Mouse (Mus musculus): Measurements from ENCODE around the gene Asic2.

Asic2 gene

DNA sequence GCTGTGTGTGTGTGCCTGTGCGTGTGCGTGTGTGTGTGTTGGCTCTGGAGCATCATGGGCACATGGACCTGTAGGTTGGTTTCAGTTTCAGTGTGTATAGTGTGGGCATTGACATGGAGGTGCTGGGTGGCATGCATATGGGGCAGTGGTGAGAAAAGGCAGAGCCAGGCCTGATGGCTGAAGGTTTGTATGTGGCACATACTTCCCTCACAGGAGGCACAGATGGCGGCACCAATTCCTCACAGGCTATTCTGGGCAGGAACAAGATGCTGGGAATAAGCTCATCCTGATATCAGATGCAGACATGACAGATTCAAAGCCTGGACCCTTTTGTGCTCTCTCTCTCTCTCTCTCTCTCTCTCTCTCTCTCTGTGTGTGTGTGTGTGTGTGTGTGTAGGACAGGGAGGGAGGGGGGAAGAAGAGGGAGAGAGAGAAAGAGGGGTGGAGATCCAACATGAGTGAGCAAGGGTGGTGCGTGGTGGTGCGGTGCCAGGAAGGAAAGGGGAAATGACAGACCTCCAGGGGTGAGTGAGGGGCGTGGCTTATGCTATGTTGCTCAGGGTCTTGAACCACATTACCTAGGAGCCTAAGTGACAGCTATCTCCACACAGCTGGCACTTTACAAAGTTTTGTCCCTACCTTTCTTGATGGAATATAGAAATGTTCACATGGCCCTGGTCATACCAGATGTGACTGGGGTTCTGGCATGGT, 1083.6 kb downstream of the Asic2 start:
- intact Hi-C loops (cut with DNase I): no loop called here

DNA sequence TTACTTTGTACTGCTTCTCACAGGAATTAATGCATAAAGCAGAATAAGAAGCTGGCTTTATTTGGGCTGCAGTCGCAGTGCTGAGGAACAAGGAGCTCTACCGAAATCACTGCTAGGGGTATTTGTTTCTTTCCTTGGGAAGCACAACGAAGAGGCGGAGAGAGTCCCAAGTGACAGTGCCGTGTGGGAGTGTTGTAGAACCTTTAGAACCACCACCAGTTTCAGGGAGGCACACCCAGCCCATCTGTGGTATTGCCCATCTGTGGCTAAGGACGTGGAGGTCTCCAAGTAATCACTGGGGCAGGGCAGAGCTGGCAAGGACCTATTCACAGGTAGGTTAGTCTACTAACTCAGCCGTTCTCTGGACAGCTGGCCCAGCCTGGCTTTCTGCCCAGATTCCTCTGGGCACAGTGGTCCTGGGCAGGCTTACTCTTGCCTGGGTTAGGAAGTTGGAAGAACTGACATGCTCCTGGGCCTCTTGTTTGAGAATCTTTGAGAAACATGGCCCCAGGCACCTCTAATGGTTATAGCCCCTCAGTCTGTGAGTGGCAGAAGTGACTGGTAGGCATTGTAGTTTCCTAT, 1085.9 kb downstream of the Asic2 start:
- intact Hi-C loops (cut with DNase I): no loop called here

DNA sequence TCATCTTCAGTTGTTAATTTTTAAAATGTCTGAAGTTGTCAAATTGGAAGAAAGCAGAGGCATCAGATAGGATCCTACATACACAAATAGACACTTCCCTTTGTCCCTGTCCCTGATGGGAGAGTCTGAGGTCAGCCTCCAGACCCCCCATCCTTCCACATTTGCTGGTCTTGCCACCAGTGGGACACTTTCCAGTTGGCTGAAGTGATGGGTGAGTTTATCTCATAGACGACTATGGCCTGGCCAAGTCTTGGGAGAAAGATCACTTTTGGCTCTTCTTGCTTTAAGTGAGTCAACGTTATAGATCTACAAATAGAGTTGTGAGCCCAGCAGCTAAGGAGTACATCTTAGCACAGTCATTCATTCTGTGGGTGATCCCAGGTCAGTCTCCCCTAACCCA, 1090.2 kb downstream of the Asic2 start:
- intact Hi-C loops (cut with DNase I): no loop called here

DNA sequence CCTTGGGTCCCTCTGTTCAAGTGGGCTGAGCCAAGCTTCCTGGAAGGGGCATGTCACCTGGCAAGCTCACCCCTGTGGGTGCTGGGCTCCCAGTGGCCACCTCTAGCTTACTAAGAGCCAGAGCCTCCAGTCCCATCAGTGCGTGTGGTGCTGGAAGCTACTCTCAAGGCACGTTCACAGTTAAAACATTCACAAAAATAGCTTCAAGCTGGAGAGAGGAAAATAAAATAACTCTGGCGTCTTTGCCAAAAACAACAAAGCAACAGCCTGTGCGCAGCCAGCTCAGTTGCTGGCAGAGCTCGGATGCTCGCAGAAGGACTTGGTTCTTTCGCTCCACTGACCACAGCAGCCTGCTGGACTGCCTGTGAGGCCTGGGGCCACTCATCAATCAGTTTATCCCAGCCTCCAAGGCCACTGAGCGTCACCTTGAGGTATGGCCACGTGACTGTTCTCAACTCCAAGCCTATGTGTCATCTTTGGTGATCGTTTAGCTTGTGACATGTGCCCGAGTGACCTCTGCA, 1091.1 kb downstream of the Asic2 start:
- intact Hi-C loops (cut with DNase I): no loop called here

DNA sequence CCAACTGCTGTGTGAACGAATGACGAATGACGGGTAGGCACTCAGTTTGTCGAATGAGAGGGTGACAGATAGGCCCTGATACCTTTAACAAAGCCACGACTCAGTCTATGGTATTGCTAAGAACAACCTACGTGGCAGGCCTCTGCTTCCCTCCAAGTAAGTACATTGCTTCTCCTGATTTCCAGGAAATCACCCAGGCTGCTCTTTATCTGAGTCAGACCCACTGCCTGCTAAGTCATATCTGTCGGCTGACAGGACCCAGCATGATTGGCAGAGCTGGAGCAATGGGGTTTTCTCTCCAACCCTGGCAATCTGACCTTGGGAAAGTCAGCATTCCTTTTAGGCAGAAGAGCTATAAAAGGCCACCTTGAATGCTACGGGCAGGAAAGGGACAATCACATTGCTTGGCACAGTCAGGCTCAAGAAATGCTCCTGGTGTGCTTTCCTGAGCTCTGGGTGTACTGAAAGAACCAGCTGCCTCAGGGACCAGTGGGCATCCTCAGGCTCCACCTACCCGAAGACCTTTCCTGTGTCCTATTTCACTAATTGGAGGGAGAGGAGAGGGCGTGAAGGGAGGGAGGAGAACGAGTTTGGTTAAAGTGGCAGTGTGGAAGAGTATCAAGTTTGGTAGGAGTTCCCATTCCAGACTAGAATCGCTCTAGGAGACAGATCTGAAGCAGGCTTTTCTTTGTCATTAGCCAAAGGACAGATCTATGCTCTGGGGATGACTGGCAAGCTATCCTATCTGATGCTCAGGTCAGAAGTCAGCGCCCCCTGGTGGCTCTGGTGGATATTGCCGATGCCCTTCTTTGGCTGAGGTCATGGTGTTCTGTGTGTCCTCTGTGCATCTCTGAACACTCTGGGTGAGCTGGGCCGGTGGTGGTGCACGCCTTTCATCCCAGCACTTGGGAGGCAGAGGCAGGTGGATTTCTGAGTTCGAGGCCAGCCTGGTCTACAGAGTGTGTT, 1095.5 kb downstream of the Asic2 start:
- intact Hi-C loops (cut with DNase I): loop anchor here (5.0 kb wide), 1 partner anchor 40 kb away; no protein-coding TSS in a partner anchor

DNA sequence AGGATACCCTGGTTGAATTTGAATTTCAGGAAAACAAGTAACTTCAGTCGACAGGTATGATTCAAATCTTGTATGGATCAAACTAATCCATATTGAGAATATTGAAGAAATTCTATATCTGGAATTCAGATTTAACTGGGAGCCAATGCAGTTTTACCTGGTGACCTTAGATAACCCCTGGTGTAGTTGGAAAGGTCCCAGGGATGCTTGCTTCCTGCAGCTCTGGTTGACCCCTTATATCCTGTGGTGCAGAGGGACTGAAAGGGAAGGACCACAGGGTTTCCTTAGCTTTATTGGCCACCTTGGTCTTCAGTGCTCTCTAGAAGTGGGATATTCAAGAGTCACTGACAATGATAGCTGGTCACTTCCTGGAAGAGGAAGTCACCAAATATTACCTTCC, 1100.2 kb downstream of the Asic2 start:
- intact Hi-C loops (cut with DNase I): no loop called here

DNA sequence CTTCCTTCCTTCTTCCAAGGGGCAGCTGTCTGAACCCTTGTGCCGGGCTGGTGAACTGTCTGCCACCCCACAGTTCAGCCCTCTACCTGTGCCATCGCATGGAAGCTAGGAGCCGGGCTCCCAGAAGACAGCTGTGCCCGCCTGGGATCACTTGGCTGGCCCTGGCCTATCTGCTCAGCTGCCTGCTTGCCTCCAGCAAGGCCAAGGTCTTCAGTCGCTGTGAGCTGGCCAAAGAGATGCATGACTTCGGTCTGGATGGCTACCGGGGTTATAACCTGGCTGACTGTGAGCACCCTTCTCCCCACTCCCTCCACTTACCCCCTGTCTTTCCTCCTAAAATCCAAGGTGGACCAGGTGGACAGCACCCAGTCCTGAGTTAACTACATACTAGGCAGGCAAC, 1105.3 kb downstream of the Asic2 start:
- intact Hi-C loops (cut with DNase I): no loop called here

DNA sequence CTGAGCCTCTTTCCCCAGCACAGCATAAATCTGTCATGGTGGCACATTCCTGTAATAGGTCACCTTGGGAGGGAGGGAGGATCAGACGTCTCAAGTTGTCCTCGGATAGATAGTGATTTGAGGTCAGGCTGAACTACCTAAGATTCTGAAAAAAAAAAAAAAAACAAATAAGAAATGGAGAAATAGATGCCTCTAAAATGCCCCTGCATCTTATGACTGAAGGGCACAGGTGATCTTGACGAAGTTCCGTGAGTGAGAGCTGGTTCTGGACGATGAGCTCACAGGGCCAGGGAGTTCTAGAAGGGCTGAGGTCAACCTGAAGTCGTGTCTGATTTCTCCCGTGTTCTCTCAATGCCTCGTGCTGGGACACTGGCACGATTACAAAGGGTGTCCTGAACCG, 1110.2 kb downstream of the Asic2 start, which contains the start of gene Spaca3:
Gene Spaca3 (plus strand): TSS at position 301 of the 400 bp plus-strand sequence.
- intact Hi-C loops (cut with DNase I): no loop called here

DNA sequence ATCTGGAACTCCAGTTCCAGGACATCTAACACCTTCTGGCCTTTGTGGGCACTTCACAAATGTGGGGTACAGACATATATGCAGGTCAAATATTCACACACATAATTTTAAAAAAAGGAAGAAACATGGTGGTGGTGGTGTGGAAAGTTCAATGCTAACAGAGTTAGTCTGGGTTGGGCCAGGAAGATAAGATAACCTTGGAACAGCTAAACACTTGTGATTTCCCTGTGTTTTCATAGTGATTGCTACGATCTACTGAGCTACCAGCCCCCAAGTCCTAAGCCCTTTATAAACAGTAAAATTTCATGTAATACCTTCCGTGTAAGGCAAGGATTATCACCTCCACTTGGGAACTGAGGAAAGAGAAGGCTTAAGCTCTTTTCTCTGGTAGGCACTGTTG, 1111.4 kb downstream of the Asic2 start:
- intact Hi-C loops (cut with DNase I): no loop called here

DNA sequence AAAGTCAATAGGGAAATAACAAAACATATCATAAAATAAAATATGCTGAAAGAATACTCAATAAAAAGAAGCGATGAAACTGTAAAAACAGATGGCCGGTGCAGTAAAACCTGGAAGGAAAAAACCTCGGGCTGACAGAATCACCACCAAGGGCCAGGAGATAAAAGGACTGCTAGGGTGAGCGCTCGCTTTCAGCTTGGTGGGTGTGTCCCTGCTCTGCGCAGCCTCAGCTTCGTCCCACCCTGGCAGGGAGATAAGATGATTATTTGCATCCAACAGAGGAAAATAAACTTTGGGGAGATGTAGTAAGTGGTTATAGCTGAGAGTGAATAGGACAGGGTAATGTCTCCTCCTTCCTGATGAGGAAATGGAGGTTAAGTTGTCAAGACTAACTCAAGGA, 1113.3 kb downstream of the Asic2 start:
- intact Hi-C loops (cut with DNase I): no loop called here

DNA sequence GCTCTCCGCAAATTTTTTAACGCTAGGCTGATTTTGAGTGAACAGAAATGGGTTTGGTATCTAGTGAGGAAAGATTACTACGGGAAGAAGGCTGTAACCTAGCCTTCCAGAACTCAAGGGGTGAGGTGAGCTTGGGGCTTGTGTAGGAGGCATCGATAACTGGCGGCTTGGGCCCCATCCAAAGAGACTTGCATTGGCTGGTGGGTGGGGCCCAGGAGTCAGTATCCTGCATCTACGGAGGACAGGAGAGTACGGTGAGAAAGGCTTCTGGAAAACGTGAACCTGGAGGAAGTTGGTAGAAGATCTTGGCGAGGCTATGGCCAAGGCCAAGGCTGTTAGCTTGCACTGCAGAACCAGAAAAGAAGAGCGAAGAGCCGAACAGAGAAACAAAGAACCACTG, 1113.8 kb downstream of the Asic2 start:
- intact Hi-C loops (cut with DNase I): no loop called here

DNA sequence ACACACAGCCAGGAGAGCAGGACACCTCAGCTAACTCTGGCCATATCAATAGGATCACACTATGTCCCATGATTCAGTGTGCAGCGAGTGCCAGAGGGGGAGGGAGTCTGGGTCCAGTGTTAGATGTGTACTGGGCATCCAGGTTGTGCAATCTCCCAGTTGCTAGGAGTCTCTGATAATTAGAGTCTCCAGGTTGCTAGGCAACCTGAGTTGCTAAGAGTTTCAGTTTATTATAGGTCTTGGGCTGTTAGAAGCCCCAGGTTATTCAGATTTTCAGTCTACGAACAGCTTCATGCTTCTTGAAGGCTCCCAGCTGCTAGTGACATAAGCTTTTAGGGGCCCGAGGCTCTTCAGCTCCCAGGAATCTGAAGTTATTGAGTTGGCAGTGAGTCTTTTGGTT, 1115.2 kb downstream of the Asic2 start:
- intact Hi-C loops (cut with DNase I): no loop called here

DNA sequence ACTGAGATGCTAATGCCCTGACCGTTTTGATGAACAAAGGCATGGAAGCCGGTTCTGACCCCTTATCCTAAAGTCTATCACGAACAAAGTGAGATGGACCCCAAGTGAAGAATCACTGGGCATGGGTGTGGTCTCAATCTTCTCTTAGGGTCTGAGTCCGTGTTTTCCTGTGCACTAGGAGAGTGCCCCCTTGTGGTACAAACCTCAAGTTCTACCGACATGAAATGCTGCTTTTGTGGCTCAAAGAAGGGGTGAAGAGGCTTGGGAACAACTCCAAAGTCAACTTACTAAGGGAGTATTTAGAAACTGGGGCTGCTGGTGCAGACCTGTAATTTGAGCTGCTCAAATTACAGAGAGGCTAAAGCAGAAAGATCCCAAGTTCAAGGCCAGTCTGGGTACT, 1116.4 kb downstream of the Asic2 start:
- intact Hi-C loops (cut with DNase I): no loop called here

DNA sequence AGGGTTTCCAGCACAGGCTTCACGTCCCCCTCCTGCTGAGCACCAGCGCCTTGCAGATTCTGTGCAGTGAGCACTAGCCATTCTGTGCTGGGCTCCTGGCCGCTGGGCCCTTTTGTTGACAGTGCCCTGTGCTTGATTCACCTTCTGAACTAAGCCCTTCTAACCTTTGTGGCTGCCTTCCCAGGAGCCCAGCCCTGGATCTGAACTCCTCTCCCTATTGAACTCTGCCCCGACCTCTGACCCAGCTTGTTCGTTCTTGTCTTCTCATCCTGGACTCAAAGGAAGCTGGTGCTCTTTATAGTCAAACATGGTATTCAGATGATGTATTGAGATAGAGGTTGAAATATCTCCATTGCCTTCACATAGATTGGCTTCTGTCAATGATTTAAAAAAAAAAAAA, 1120.1 kb downstream of the Asic2 start:
- intact Hi-C loops (cut with DNase I): no loop called here

DNA sequence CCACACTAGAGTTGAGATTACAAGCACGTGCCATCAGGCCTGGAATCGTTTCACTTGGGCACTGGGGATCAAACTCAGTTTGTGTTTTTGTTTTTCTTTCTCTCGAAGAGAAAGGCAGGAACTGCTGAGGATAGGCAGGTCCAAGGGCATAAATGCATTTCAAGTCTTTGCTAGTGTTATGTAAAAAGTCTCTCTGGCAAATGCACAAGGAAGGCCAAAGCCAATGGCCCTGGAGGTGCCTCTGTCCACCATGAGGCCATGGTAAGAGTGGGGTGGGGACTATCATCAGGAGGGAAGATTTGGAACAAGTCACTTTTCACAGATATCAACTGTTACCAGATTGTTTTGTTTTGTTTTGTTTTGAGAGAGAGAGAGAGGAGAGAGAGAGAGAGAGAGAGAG, 1122.1 kb downstream of the Asic2 start:
- intact Hi-C loops (cut with DNase I): no loop called here

DNA sequence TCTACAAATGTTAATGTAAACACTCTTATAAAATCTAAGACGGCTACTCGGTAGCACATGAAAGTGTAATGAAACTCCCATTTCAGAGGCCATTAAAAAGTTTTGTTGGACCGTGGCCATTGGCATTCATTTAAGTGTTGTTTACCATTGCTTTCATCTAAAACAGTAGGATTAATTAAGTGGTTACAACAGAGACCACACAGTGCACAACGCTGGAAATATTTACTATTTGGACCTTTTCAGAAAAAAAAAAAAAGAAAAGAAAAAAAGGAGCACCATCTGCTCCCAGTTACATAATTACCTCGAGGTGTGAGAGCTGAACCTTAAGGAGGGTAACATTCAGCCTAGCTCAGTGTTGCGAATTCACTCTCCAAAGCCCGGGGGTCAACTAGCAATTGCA, 1122.8 kb downstream of the Asic2 start:
- intact Hi-C loops (cut with DNase I): no loop called here

DNA sequence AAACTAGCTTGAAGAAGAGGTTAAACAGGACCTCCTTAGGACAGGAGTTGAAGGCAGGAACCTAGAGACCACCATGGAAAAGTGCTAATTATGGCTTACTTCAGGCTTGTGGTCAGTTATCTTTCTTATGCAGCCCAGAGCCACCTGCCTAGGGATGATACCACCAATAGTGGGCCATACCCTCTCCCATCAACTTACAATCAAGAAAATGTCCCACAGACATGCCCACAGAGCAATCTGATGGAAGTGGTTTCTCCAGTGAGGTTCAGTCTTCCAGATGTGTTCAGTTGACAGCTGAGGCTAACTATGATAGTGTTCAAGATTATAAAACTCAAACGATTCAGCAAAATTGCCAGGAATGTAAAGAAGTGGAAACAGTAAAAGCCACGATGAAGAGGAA, 1124.8 kb downstream of the Asic2 start:
- intact Hi-C loops (cut with DNase I): no loop called here

DNA sequence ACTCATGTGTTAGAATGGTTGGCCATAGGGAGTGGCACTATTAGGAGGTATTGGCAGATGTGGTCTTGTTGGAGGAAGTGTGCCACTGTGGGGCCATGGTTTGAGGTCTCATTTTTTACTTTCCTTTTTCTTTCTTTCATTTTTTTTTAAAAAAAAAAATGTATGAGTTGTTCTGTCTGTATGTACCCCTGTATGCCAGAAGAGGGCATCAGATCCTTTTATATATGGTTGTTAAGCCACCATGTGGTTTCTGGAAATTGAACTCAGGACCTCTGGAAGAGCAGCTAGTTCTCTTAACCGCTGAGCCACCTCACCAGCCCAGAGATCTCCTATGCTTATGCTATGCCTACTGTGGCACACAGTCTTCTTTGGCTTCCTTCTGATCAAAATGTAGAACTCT, 1129.5 kb downstream of the Asic2 start:
- intact Hi-C loops (cut with DNase I): no loop called here

DNA sequence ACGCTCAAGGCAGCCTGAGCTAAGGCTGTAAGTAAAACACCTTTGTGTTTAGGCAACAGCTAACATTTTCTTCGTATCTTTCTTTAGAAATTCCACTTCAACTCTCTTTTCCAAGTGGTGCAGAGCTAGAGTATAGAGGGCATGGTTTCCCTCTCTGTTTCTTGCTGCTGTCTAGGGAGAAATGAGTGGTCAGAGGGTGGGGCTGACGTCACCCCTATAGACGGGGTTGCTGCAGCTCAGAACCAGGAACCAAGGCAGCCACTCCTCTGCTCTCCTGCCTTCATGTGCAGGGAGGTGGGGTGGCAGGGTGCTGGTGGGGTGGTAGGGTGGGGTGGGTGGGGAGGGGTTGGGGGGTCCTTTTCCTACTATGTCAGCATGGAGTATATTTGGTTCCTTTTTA, 1132.4 kb downstream of the Asic2 start:
- intact Hi-C loops (cut with DNase I): no loop called here

DNA sequence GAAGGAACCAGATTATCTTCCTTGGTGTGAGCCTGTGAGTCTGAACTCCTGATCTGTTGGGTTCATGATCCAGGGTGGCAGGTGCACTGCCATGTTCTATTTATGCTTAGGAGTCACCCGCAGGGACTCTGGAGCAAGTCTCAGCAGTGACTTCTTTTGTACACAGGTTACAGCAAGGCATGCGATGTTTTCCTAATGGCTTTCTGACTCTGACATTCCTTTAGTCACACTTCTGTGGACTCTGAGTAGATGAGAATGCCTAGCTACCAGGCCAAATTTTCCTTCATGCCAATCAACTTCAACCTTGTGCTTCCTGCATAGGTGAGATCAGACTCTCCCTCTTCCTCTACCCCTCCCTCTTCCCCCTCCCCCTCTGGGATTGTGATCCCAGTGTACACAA, 1132.9 kb downstream of the Asic2 start:
- intact Hi-C loops (cut with DNase I): no loop called here

All from adrenal gland (tissue).